Mouse (Mus musculus) G1E (cell line): ENCODE data around the gene Dnajc6.

Experiments
- CTCF ChIP-seq: IDR thresholded peaks from 2 replicates; pipeline ENCODE4 v1.5.1; 2012; ENCODE audit warnings: low read depth, low read length, inconsistent platforms, mixed read lengths
- GATA1 ChIP-seq: IDR thresholded peaks from 2 replicates; pipeline ENCODE4 v1.6.1; 2012; ENCODE audit warnings: borderline replicate concordance, low read length, inconsistent platforms, mixed read lengths
- GATA2 ChIP-seq: IDR thresholded peaks from 2 replicates; pipeline ENCODE4 v1.6.1; 2012; ENCODE audit warnings: low read depth, low read length, inconsistent platforms, borderline replicate concordance

- TF ChIP-seq GATA1, result no peak
- TF ChIP-seq CTCF, result no peak
- no peak for TF ChIP-seq GATA2
Measured at GRCm38 (mm10) chr4:101507571-101508422, 11.3 kb downstream of the Dnajc6 start.
